Mouse (Mus musculus) adrenal gland, postnatal 25 days (tissue): ENCODE results near the gene Acpp. TPM values are rescaled to one million over a fixed set of nuclear protein-coding genes. Genes with fewer than 3 reads are reported as not detected.

Source experiments
- DNase-seq: peaks from one replicate; pipeline ENCODE4 v3.0.0; 2021; ENCODE audit warnings: mixed read lengths
- total RNA-seq: library from RNA; stranded (reverse); gene quantifications from 2 replicates; pipeline ENCODE4 v1.2.3, GENCODE M21; 2021

Gene Acpp
- total RNA-seq, 1 experiment from 2014 or later: 32.5 TPM

- DNase-seq: no peak
Observed at GRCm38 (mm10) chr9:104251687-104252086, 85.9 kb downstream of the Acpp start.

GRCm38 (mm10) chr9:104251111-104251510 lies 86.4 kb downstream of the Acpp start:
- no peak for DNase-seq

- DNase-seq: no peak
Observed at GRCm38 (mm10) chr9:104247307-104247987, 90.1 kb downstream of the Acpp start.

GRCm38 (mm10) chr9:104243799-104244466 lies 93.6 kb downstream of the Acpp start:
- DNase-seq: no peak

- DNase-seq: no peak
Observed at GRCm38 (mm10) chr9:104240146-104240545, 97.4 kb downstream of the Acpp start.

GRCm38 (mm10) chr9:104239076-104239475 lies 98.5 kb downstream of the Acpp start:
- DNase-seq: no peak

Other genes starting within 250 kb of the Acpp start
- gene Ackr4, start 210.8 kb downstream of the Acpp start, total RNA-seq: 0.18 TPM in 1 of 2 replicates, not detected in the other
- gene Dnajc13, start 74.8 kb downstream of the Acpp start, total RNA-seq: 40.5 and 49.8 TPM in 2 replicates
- gene Cpne4, start 209.5 kb upstream of the Acpp start, total RNA-seq: 0.39 TPM in 1 of 2 replicates, not detected in the other